27 mouse cellular contexts compared by ENCODE assay signal in genomic region chr9:102993764-102994163, GRCm38 (mm10). TPM values are rescaled to one million over a fixed set of nuclear protein-coding genes. Genes with fewer than 3 reads are reported as not detected.
DNase-seq lines count a peak whose midpoint lies in the region; ATAC-seq and TF ChIP-seq lines count a peak whose summit lies in the region.
"Had no signal": no experiment of that assay in that cellular context is flagged by ENCODE, and none has a peak within 500 bp of the region (broad histone marks: within the 10 kb centered on the region; RNA-seq: fewer than 3 reads in every experiment).

No protein-coding gene starts in this region.

- no peak overlapping the region for H3K9ac ChIP-seq in intestine, embryonic 16.5 days (ENCODE audit: low read depth, low read length)
- no peak overlapping the region for H3K9ac ChIP-seq in intestine, postnatal 0 days (ENCODE audit: low read depth, low read length)
- H3K9ac ChIP-seq: embryonic facial prominence, embryonic 15.5 days; forebrain, postnatal 0 days; hindbrain, embryonic 14.5 days; intestine, embryonic 15.5 days; limb, embryonic 13.5 days; liver, embryonic 15.5 days had no signal

- H3K36me3 ChIP-seq in intestine, embryonic 16.5 days (ENCODE audit: control insufficient read depth, insufficient read depth, low read length): no peaks in the 10 kb centered on the region
- H3K36me3 ChIP-seq in intestine, postnatal 0 days (ENCODE audit: control insufficient read depth, insufficient read depth): no peaks in the 10 kb centered on the region
- H3K36me3 ChIP-seq: embryonic facial prominence, embryonic 15.5 days; forebrain, embryonic 10.5 days; intestine, embryonic 15.5 days; limb, embryonic 13.5 days; liver, embryonic 15.5 days had no signal

- peaks cover 5% of the 10 kb centered on the region; the same call in 1 of the 2 replicates for H3K4me1 ChIP-seq in intestine, embryonic 16.5 days (ENCODE audit: control insufficient read depth, insufficient read depth, low read length)
- H3K4me1 ChIP-seq in intestine, postnatal 0 days (replicated peaks; ENCODE audit: control insufficient read depth, insufficient read depth, low read length): peaks cover 6% of the 10 kb centered on the region; the same call in 1 of the 2 replicates
- H3K4me1 ChIP-seq: intestine, embryonic 15.5 days; liver, embryonic 15.5 days; megakaryocyte, embryonic 14.5 days had no signal

- H3K27ac ChIP-seq in intestine, embryonic 16.5 days (ENCODE audit: low read length): no peak overlapping the region
- no peak overlapping the region for H3K27ac ChIP-seq in intestine, postnatal 0 days (ENCODE audit: low read depth, low read length)
- H3K27ac ChIP-seq: embryonic facial prominence, embryonic 15.5 days; gastrocnemius, adult 2 months; intestine, embryonic 15.5 days; kidney, postnatal 0 days; limb, embryonic 13.5 days; liver, embryonic 15.5 days had no signal

- H3K4me2 ChIP-seq in intestine, embryonic 16.5 days (ENCODE audit: low read depth, low read length): no peak overlapping the region
- H3K4me2 ChIP-seq in intestine, postnatal 0 days (replicated peaks; ENCODE audit: low read depth): no peak overlapping the region
- H3K4me2 ChIP-seq: embryonic facial prominence, embryonic 15.5 days; hindbrain, embryonic 14.5 days; intestine, embryonic 15.5 days; limb, embryonic 13.5 days; liver, embryonic 15.5 days had no signal

- DNase-seq in adrenal gland, adult 2 months: peak; percentile 46
- no peak for DNase-seq in adrenal gland, postnatal 14 days
- peak; percentile 24 to 25 for DNase-seq in urinary bladder, postnatal 36 days (ENCODE audit: low spot score in 2 of 2)
- no peak for DNase-seq in urinary bladder, adult 2 months (ENCODE audit: low spot score)
- no peak for DNase-seq in right cerebral cortex, postnatal 14 days
- no peak for DNase-seq in c-Kit-positive CD71-positive TER-119-positive erythroid progenitor cells, embryonic 14.5 days (ENCODE audit: low spot score)
- DNase-seq: adrenal gland, postnatal 25 days; cerebellum, adult 18-20 months; cerebellum, postnatal 25 days; forebrain, postnatal 0 days; gastrocnemius, adult 2 months; heart, postnatal 10 days; lung, postnatal 14 days; retina, postnatal 1 day; thymus, postnatal 25 days had no signal

- H3K9me3 ChIP-seq in intestine, embryonic 16.5 days (ENCODE audit: control insufficient read depth, low read length): no peaks in the 10 kb centered on the region
- no peaks in the 10 kb centered on the region for H3K9me3 ChIP-seq in intestine, postnatal 0 days (ENCODE audit: control insufficient read depth)
- H3K9me3 ChIP-seq: embryonic facial prominence, embryonic 15.5 days; forebrain, embryonic 10.5 days; intestine, embryonic 15.5 days; limb, embryonic 13.5 days; liver, embryonic 15.5 days; megakaryocyte, embryonic 14.5 days had no signal

- TF ChIP-seq CTCF in intestine, postnatal 0 days (IDR thresholded peaks at IDR 0.05; ENCODE audit: low read depth): no peak

- WGBS in intestine, embryonic 16.5 days: 64% methylated on average over 5 of the region's 5 CpGs
- 57% methylated on average over 5 of the region's 5 CpGs for WGBS in intestine, postnatal 0 days

- no peak overlapping the region for H3K4me3 ChIP-seq in intestine, embryonic 16.5 days (ENCODE audit: low read length)
- no peak overlapping the region for H3K4me3 ChIP-seq in intestine, postnatal 0 days (ENCODE audit: low read depth, low read length)
- H3K4me3 ChIP-seq: embryonic facial prominence, embryonic 15.5 days; forebrain, embryonic 10.5 days; gastrocnemius, adult 2 months; intestine, embryonic 15.5 days; limb, embryonic 13.5 days; liver, embryonic 15.5 days; megakaryocyte, embryonic 14.5 days had no signal

- no peaks in the 10 kb centered on the region for H3K27me3 ChIP-seq in intestine, embryonic 16.5 days (replicated peaks; ENCODE audit: control insufficient read depth, insufficient read depth, low read length)
- no peaks in the 10 kb centered on the region for H3K27me3 ChIP-seq in intestine, postnatal 0 days (replicated peaks; ENCODE audit: control insufficient read depth, insufficient read depth, low read length)
- H3K27me3 ChIP-seq: embryonic facial prominence, embryonic 15.5 days; intestine, embryonic 15.5 days; limb, embryonic 13.5 days; liver, embryonic 15.5 days had no signal

- ATAC-seq in intestine, embryonic 16.5 days: 0 out of 2 replicates have a peak, but pooled peaks have one; percentile 9
- ATAC-seq in intestine, postnatal 0 days: no peak
- ATAC-seq: forebrain, postnatal 0 days; intestine, embryonic 15.5 days; midbrain, embryonic 16.5 days had no signal

RNA-seq across cellular contexts. Expression of gene Slco2a1, which starts 5.3 kb away (rescaled TPM):
- total RNA-seq in adrenal gland, adult 2 months (2021): 1 to 10 TPM; 2.2 to 3.9 TPM
- 6.9 and 7.1 TPM in 2 replicates for polyA plus RNA-seq in adrenal gland, adult 2 months (2012; rRNA removed)
- total RNA-seq in adrenal gland, postnatal 14 days (2021): 6.2 and 7.3 TPM in 2 replicates
- 15.2 and 18.8 TPM in 2 replicates for polyA plus RNA-seq in intestine, embryonic 16.5 days (2015; fragmentation: Nextera tagmentation; extraction: Ambion mirVana)
- polyA plus RNA-seq in intestine, postnatal 0 days (2015; fragmentation: Nextera tagmentation; extraction: Ambion mirVana): 41.2 and 45.9 TPM in 2 replicates
- 4.8 and 7.4 TPM in 2 replicates for polyA plus RNA-seq in urinary bladder, adult 2 months (2012; rRNA removed)
- total RNA-seq: neutrophil, adult 5-6 weeks had no signal

Comparison
In these comparisons a context has a peak if more than half of its experiments do, and no peak if none do; other contexts are left out.
1. DNase-seq: peak in adrenal gland, adult 2 months (single experiment) and urinary bladder, postnatal 36 days (2 of 2); none in adrenal gland, postnatal 14 days (single experiment), urinary bladder, adult 2 months (single experiment), right cerebral cortex, postnatal 14 days (single experiment) and c-Kit-positive CD71-positive TER-119-positive erythroid progenitor cells, embryonic 14.5 days (single experiment).